Mouse (Mus musculus) heart, embryonic 15.5 days (tissue): ENCODE measurements around the gene Gm15319. TPM values are rescaled to one million over a fixed set of nuclear protein-coding genes. Genes with fewer than 3 reads are reported as not detected.
"Not testable (repeated sequence)": the region's sequence is repeated elsewhere in the genome, so short reads cannot be mapped to it uniquely, and the experiment has no call there.

Experiments used
- ATAC-seq: fragments of 200-750 bp; cut with Nextera tagmentation; replicated peaks from 2 replicates; pipeline ENCODE4 v1.8.0; 2017; ENCODE audit warnings: low read depth, moderate TSS enrichment; ENCODE audit not compliant: insufficient number of reproducible peaks, insufficient read depth, low FRiP score
- H3K27ac ChIP-seq: fragments of 300-500 bp; sonication (generic); 2 replicates; pipeline ENCODE4 v1.5.1; 2015; ENCODE audit warnings: mild to moderate bottlenecking, inconsistent platforms
- H3K27me3 ChIP-seq: fragments of 300-500 bp; sonication (generic); 2 replicates; pipeline ENCODE4 v1.6.1; 2015; ENCODE audit warnings: inconsistent platforms
- H3K36me3 ChIP-seq: fragments of 300-500 bp; sonication (generic); 2 replicates; pipeline ENCODE4 v1.6.1; 2015; ENCODE audit warnings: mild to moderate bottlenecking, inconsistent platforms
- H3K4me1 ChIP-seq: fragments of 300-500 bp; sonication (generic); replicated peaks from 2 replicates; pipeline ENCODE4 v1.6.1; 2015; ENCODE audit warnings: inconsistent platforms
- H3K4me2 ChIP-seq: fragments of 300-500 bp; sonication (generic); 2 replicates; pipeline ENCODE4 v1.6.1; 2015; ENCODE audit warnings: inconsistent platforms, mild to moderate bottlenecking, moderate library complexity
- H3K4me3 ChIP-seq: fragments of 300-500 bp; sonication (generic); 2 replicates; pipeline ENCODE4 v1.5.1; 2015; ENCODE audit warnings: mild to moderate bottlenecking, inconsistent platforms
- H3K9ac ChIP-seq: fragments of 300-500 bp; sonication (generic); 2 replicates; pipeline ENCODE4 v1.6.1; 2015; ENCODE audit warnings: mild to moderate bottlenecking, inconsistent platforms
- H3K9me3 ChIP-seq: fragments of 300-500 bp; sonication (generic); replicated peaks from 2 replicates; pipeline ENCODE4 v1.6.1; 2016; ENCODE audit warnings: inconsistent platforms
- WGBS: fragments of 180-500 bp; shearing (Covaris S2); methylation state at CpG from one replicate; pipeline ENCODE4 v1.1.7; 2015; ENCODE audit warnings: mixed read lengths; 5-methylcytosine and 5-hydroxymethylcytosine counted together
- polyA plus RNA-seq: library from polyadenylated mRNA; unstranded; fragments of >200 nt; fragmentation: Nextera tagmentation; extraction: Ambion mirVana; gene quantifications from 2 replicates; pipeline ENCODE4 v1.2.1, GENCODE M21; 2015

The Gm15319 gene
- not detected in 2 replicates for polyA plus RNA-seq

GRCm38 (mm10) chr8:20363110-20363509, at the start of gene Gm15319:
Gene Gm15319, minus strand, starts transcription at chr8:20363210.
- not testable (repeated sequence) for H3K9ac ChIP-seq, ATAC-seq, H3K4me3 ChIP-seq, H3K4me1 ChIP-seq, H3K9me3 ChIP-seq, H3K36me3 ChIP-seq, H3K27ac ChIP-seq, H3K4me2 ChIP-seq, H3K27me3 ChIP-seq
- no CpG with 5 or more reads among the region's 2 CpGs for WGBS

- not testable (repeated sequence) for H3K4me3 ChIP-seq, H3K36me3 ChIP-seq, H3K9ac ChIP-seq, H3K4me2 ChIP-seq, H3K27me3 ChIP-seq, H3K9me3 ChIP-seq, H3K27ac ChIP-seq, H3K4me1 ChIP-seq, ATAC-seq
- WGBS, result no CpG with 5 or more reads among the region's 3 CpGs
These were observed 47.3 kb upstream of the Gm15319 start for GRCm38 (mm10) chr8:20410355-20410754.

GRCm38 (mm10) chr8:20408441-20409030, 45.5 kb upstream of the Gm15319 start:
- not testable (repeated sequence) for H3K9me3 ChIP-seq, H3K27ac ChIP-seq, H3K4me1 ChIP-seq, H3K9ac ChIP-seq, H3K27me3 ChIP-seq, H3K4me2 ChIP-seq, ATAC-seq, H3K4me3 ChIP-seq, H3K36me3 ChIP-seq
- WGBS, result 90% methylated on average over 8 of the region's 8 CpGs

- 31% methylated on average over 6 of the region's 7 CpGs for WGBS
- ATAC-seq, result not testable (repeated sequence)
These were observed 26.3 kb upstream of the Gm15319 start for GRCm38 (mm10) chr8:20389363-20389739.

GRCm38 (mm10) chr8:20388706-20389362, 25.8 kb upstream of the Gm15319 start:
- not testable (repeated sequence) for H3K9me3 ChIP-seq, H3K4me3 ChIP-seq, H3K4me1 ChIP-seq, H3K9ac ChIP-seq, H3K4me2 ChIP-seq, H3K27me3 ChIP-seq, H3K36me3 ChIP-seq, H3K27ac ChIP-seq
- 0 out of 2 replicates have a peak, but pooled peaks have one; percentile 18 for ATAC-seq
- 23% methylated on average over 3 of the region's 7 CpGs for WGBS

More at GRCm38 (mm10) chr8:20389363-20389739, 26.3 kb upstream of the Gm15319 start:
- not testable (repeated sequence) for H3K4me3 ChIP-seq, H3K27me3 ChIP-seq, H3K4me2 ChIP-seq, H3K9ac ChIP-seq, H3K4me1 ChIP-seq, H3K27ac ChIP-seq, H3K9me3 ChIP-seq, H3K36me3 ChIP-seq

GRCm38 (mm10) chr8:20387121-20387794, 24.2 kb upstream of the Gm15319 start:
- not testable (repeated sequence) for H3K9ac ChIP-seq, H3K27ac ChIP-seq, ATAC-seq, H3K4me3 ChIP-seq, H3K36me3 ChIP-seq, H3K4me2 ChIP-seq, H3K4me1 ChIP-seq, H3K27me3 ChIP-seq, H3K9me3 ChIP-seq
- 76% methylated on average over 2 of the region's 8 CpGs for WGBS

GRCm38 (mm10) chr8:20384990-20385389, 22.0 kb upstream of the Gm15319 start:
- not testable (repeated sequence) for H3K27me3 ChIP-seq, H3K4me1 ChIP-seq, H3K9me3 ChIP-seq, H3K27ac ChIP-seq, ATAC-seq, H3K4me3 ChIP-seq, H3K4me2 ChIP-seq, H3K9ac ChIP-seq, H3K36me3 ChIP-seq
- 29% methylated on average over 1 of the region's 2 CpGs for WGBS

- not testable (repeated sequence) for H3K4me3 ChIP-seq, H3K27ac ChIP-seq, ATAC-seq, H3K4me2 ChIP-seq, H3K9ac ChIP-seq, H3K27me3 ChIP-seq, H3K9me3 ChIP-seq, H3K36me3 ChIP-seq, H3K4me1 ChIP-seq
- WGBS, result 93% methylated on average over 8 of the region's 9 CpGs
These were observed 21.1 kb upstream of the Gm15319 start for GRCm38 (mm10) chr8:20384131-20384530.

- not testable (repeated sequence) for ATAC-seq, H3K36me3 ChIP-seq, H3K4me3 ChIP-seq, H3K27ac ChIP-seq, H3K27me3 ChIP-seq, H3K4me2 ChIP-seq, H3K4me1 ChIP-seq, H3K9me3 ChIP-seq, H3K9ac ChIP-seq
- 74% methylated on average over 2 of the region's 2 CpGs for WGBS
These were observed 19.1 kb upstream of the Gm15319 start for GRCm38 (mm10) chr8:20382146-20382545.

- WGBS, result 89% methylated on average over 2 of the region's 3 CpGs
- not testable (repeated sequence) for H3K9ac ChIP-seq, ATAC-seq, H3K27ac ChIP-seq, H3K36me3 ChIP-seq, H3K9me3 ChIP-seq, H3K4me2 ChIP-seq, H3K4me1 ChIP-seq, H3K27me3 ChIP-seq, H3K4me3 ChIP-seq
These were observed 18.6 kb upstream of the Gm15319 start for GRCm38 (mm10) chr8:20381637-20382036.

- H3K27me3 ChIP-seq, H3K9ac ChIP-seq, H3K4me2 ChIP-seq, H3K9me3 ChIP-seq, ATAC-seq, H3K27ac ChIP-seq, H3K4me3 ChIP-seq, H3K36me3 ChIP-seq, H3K4me1 ChIP-seq: not testable (repeated sequence)
- WGBS, result 79% methylated on average over 3 of the region's 5 CpGs
These were observed 18.2 kb upstream of the Gm15319 start for GRCm38 (mm10) chr8:20381239-20381620.
